Mouse (Mus musculus) embryonic facial prominence, embryonic 11.5 days (tissue): ENCODE data around the gene Nras. TPM values are rescaled to one million over a fixed set of nuclear protein-coding genes. Genes with fewer than 3 reads are reported as not detected.

Source experiments
- polyA plus RNA-seq: library from polyadenylated mRNA; unstranded; fragments of >200 nt; fragmentation: Nextera tagmentation; extraction: Ambion mirVana; gene quantifications from 2 replicates; pipeline ENCODE4 v1.2.1, GENCODE M21; 2014

Nras gene
- polyA plus RNA-seq, 1 experiment from 2014 or later: 122 TPM

Other genes starting within 250 kb of the Nras start
- gene Sycp1, start 122.2 kb upstream of the Nras start, polyA plus RNA-seq: not detected in 2 replicates
- 0.15 and 0.20 TPM in 2 replicates for gene Nr1h5, start 94.2 kb upstream of the Nras start, polyA plus RNA-seq
- 71.2 and 76.7 TPM in 2 replicates for gene Sike1, start 62.6 kb upstream of the Nras start, polyA plus RNA-seq
- gene Csde1, start 37.9 kb upstream of the Nras start, polyA plus RNA-seq: 530 and 576 TPM in 2 replicates
- gene Ampd1, start 15.7 kb downstream of the Nras start, polyA plus RNA-seq: 0.56 TPM in 1 of 2 replicates, not detected in the other
- 3.6 and 4.8 TPM in 2 replicates for gene Dennd2c, start 44.3 kb downstream of the Nras start, polyA plus RNA-seq
- gene Bcas2, start 113.4 kb downstream of the Nras start, polyA plus RNA-seq: 276 and 293 TPM in 2 replicates
- 19.3 and 25.2 TPM in 2 replicates for gene Trim33, start 221.0 kb downstream of the Nras start, polyA plus RNA-seq